ENCODE assay signal across 8 mouse cellular contexts in the genomic region with DNA sequence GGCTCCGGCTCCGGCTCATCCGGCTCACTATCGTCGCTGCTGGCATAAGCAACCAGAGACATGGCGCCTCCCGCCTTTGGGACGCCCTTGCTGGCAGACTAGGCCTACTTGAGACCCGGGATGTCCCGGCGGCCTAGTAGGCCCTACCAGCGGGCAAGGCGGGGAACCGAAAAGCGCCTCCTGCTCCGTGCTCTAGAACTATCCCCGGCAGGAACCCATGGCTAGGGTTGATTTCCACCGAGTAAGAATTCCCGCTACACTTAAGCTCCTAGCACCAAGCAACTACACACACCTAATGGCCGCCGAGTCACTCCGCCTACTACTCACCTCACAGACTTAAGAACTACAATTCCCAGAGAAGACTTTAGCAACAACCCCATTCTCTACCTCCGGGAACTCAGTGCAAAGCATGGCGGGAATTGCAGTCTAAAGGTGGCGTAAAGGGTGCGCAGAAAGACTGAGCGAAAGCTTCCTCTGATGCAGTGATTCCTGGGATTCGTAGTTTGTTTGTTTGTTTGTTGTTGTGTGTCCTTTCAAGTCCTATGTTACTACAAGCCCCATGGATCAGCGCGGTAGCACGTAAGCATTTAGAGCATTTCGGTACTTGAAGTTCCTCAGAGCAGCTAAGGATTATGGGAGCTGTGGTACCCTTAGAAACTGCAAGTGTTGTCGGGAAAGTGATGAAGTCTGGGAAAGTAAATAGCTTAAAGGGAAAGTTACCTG. TPM values are rescaled to one million over a fixed set of nuclear protein-coding genes. Genes with fewer than 3 reads are reported as not detected.
DNase-seq lines count a peak whose midpoint lies in the region; ATAC-seq and TF ChIP-seq lines count a peak whose summit lies in the region.

Prcc (minus strand) TSS at position 328 of the 723 bp plus-strand sequence.

- TF ChIP-seq POLR2A in heart, adult 2 months (IDR thresholded peaks at IDR 0.05; ENCODE audit: insufficient read depth, low read depth, low read length): peak; percentile 78

- no peak for TF ChIP-seq EP300 in heart, adult 2 months (IDR thresholded peaks at IDR 0.05; ENCODE audit: insufficient read depth, low read depth, low read length)

- peaks cover 11% of the 10 kb centered on the region for H3K36me3 ChIP-seq in embryonic facial prominence, embryonic 14.5 days (ENCODE audit: control insufficient read depth, insufficient read depth, low read length)
- H3K36me3 ChIP-seq in heart, adult 2 months (ENCODE audit: control insufficient read depth, insufficient read depth, low read length): peaks cover 17% of the 10 kb centered on the region
- H3K36me3 ChIP-seq in limb, embryonic 13.5 days: peaks cover 13% of the 10 kb centered on the region
- H3K36me3 ChIP-seq in midbrain, embryonic 16.5 days (ENCODE audit: control insufficient read depth, insufficient read depth, low read length): peaks cover 2% of the 10 kb centered on the region; the same call in 1 of the 2 replicates

- no peak for TF ChIP-seq CTCF in heart, adult 2 months (IDR thresholded peaks at IDR 0.05)

- H3K27me3 ChIP-seq in embryonic facial prominence, embryonic 14.5 days (replicated peaks; ENCODE audit: control insufficient read depth, insufficient read depth, low read length): no peaks in the 10 kb centered on the region
- no peaks in the 10 kb centered on the region for H3K27me3 ChIP-seq in heart, adult 2 months (ENCODE audit: control insufficient read depth, insufficient read depth, low read length)
- no peaks in the 10 kb centered on the region for H3K27me3 ChIP-seq in limb, embryonic 13.5 days
- H3K27me3 ChIP-seq in midbrain, embryonic 16.5 days (ENCODE audit: control insufficient read depth, insufficient read depth, low read depth, low read length): no peaks in the 10 kb centered on the region

- WGBS in embryonic facial prominence, embryonic 14.5 days: 0% methylated on average over 18 of the region's 33 CpGs
- WGBS in heart, adult 2 months: under 1% methylated on average over 33 of the region's 33 CpGs
- WGBS in limb, embryonic 13.5 days: 0% methylated on average over 33 of the region's 33 CpGs
- WGBS in midbrain, embryonic 16.5 days: under 1% methylated on average over 33 of the region's 33 CpGs

- H3K4me2 ChIP-seq in embryonic facial prominence, embryonic 14.5 days (ENCODE audit: low read depth, low read length): peak within 1 kb of the TSS; percentile 97
- peak within 1 kb of the TSS; percentile 96 for H3K4me2 ChIP-seq in limb, embryonic 13.5 days (replicated peaks)
- peak within 1 kb of the TSS; percentile 89 for H3K4me2 ChIP-seq in midbrain, embryonic 16.5 days (ENCODE audit: low read length)

- H3K27ac ChIP-seq in embryonic facial prominence, embryonic 14.5 days (replicated peaks; ENCODE audit: low read depth, low read length): peak within 1 kb of the TSS; percentile 92
- H3K27ac ChIP-seq in heart, adult 2 months: peak within 1 kb of the TSS; percentile 94
- H3K27ac ChIP-seq in limb, embryonic 13.5 days: peak within 1 kb of the TSS; percentile 90
- peak within 1 kb of the TSS; percentile 78 for H3K27ac ChIP-seq in midbrain, embryonic 16.5 days (ENCODE audit: low read length)

- DNase-seq in 3T3-L1 (ENCODE audit: low read depth, low spot score): peak; percentile 100
- DNase-seq in adrenal gland, postnatal 4 days (ENCODE audit: low spot score in 2 of 2): peak; percentile 44 to 69
- peak; percentile 100 for DNase-seq in embryonic facial prominence, embryonic 14.5 days (ENCODE audit: low spot score)
- peak; percentile 84 to 96 for DNase-seq in heart, adult 2 months
- peak; percentile 96 to 99 for DNase-seq in kidney, adult 8-10 months
- DNase-seq in spleen, postnatal 10 days (ENCODE audit: low spot score in 2 of 2): peak; percentile 81 to 91

- peak within 1 kb of the TSS; percentile 98 for H3K4me3 ChIP-seq in embryonic facial prominence, embryonic 14.5 days (ENCODE audit: low read depth, low read length)
- peak within 1 kb of the TSS; percentile 89 for H3K4me3 ChIP-seq in heart, adult 2 months
- H3K4me3 ChIP-seq in limb, embryonic 13.5 days: peak within 1 kb of the TSS; percentile 100
- H3K4me3 ChIP-seq in midbrain, embryonic 16.5 days (ENCODE audit: low read depth, low read length): peak within 1 kb of the TSS; percentile 79

- H3K79me2 ChIP-seq in heart, adult 2 months (replicated peaks; ENCODE audit: control insufficient read depth, insufficient read depth, low read length): peaks cover 7% of the 10 kb centered on the region

- intact Hi-C loops in heart, adult 2 months (cut with DNase I): loop anchor here (1.0 to 2.0 kb wide), 2 partner anchors 33 to 45 kb away; partner anchors contain the start of genes Isg20l2, Mrpl24 and Rrnad1

- H3K9me3 ChIP-seq in embryonic facial prominence, embryonic 14.5 days (ENCODE audit: control insufficient read depth, low read length): 0 out of 2 replicates have a peak, but pooled peaks cover 4% of the 10 kb centered on the region
- no peaks in the 10 kb centered on the region for H3K9me3 ChIP-seq in limb, embryonic 13.5 days
- no peaks in the 10 kb centered on the region for H3K9me3 ChIP-seq in midbrain, embryonic 16.5 days (replicated peaks; ENCODE audit: control insufficient read depth, low read length, poor library complexity, severe bottlenecking)

- ATAC-seq in embryonic facial prominence, embryonic 14.5 days (ENCODE audit: low read depth): peak; percentile 99
- ATAC-seq in limb, embryonic 13.5 days (ENCODE audit: low FRiP score, low read depth): peak; percentile 99
- ATAC-seq in midbrain, embryonic 16.5 days: peak; percentile 98

- peak within 1 kb of the TSS; percentile 96 for H3K9ac ChIP-seq in embryonic facial prominence, embryonic 14.5 days (ENCODE audit: low read depth, low read length)
- peak within 1 kb of the TSS; percentile 92 for H3K9ac ChIP-seq in heart, adult 2 months (ENCODE audit: low read depth, low read length)
- peak within 1 kb of the TSS; percentile 97 for H3K9ac ChIP-seq in limb, embryonic 13.5 days
- peak within 1 kb of the TSS; percentile 90 for H3K9ac ChIP-seq in midbrain, embryonic 16.5 days (ENCODE audit: low read depth, low read length)

- peaks cover 15% of the 10 kb centered on the region for H3K4me1 ChIP-seq in embryonic facial prominence, embryonic 14.5 days (ENCODE audit: control insufficient read depth, insufficient read depth, low read length)
- H3K4me1 ChIP-seq in heart, adult 2 months (ENCODE audit: control insufficient read depth, insufficient read depth, low read length): peaks cover 8% of the 10 kb centered on the region
- peaks cover 18% of the 10 kb centered on the region for H3K4me1 ChIP-seq in limb, embryonic 13.5 days
- peaks cover 22% of the 10 kb centered on the region for H3K4me1 ChIP-seq in midbrain, embryonic 16.5 days (ENCODE audit: control insufficient read depth, insufficient read depth, low read length)

RNA-seq across cellular contexts. Expression of gene Prcc, which starts in this region (rescaled TPM):
- total RNA-seq in adrenal gland, postnatal 4 days (2021): 10 to 100 TPM; 67.0 to 74.2 TPM
- 13.0 and 13.5 TPM in 2 replicates for polyA plus RNA-seq in embryonic facial prominence, embryonic 14.5 days (2014; fragmentation: Nextera tagmentation; extraction: Ambion mirVana)
- total RNA-seq in heart, adult 2 months (2021): 10 to 100 TPM; 46.7 to 50.7 TPM
- polyA plus RNA-seq in heart, adult 2 months (2012; rRNA removed): 27.6 and 35.9 TPM in 2 replicates
- polyA plus RNA-seq in limb, embryonic 13.5 days (2015; fragmentation: Nextera tagmentation; extraction: Ambion mirVana): 17.1 and 18.7 TPM in 2 replicates
- polyA plus RNA-seq in midbrain, embryonic 16.5 days (2015; fragmentation: Nextera tagmentation; extraction: Ambion mirVana): 15.3 and 16.3 TPM in 2 replicates

Comparison
In these comparisons a context has a peak if more than half of its experiments do, and no peak if none do; other contexts are left out.
1. Peak in every context shown above with its lines: DNase-seq, ATAC-seq, H3K4me3 ChIP-seq and H3K27ac ChIP-seq.